ENCODE assay signal across 22 mouse cellular contexts in genomic region chr3:37257776-37258175, GRCm38 (mm10). TPM values are rescaled to one million over a fixed set of nuclear protein-coding genes. Genes with fewer than 3 reads are reported as not detected.
"Had no signal": no experiment of that assay in that cellular context is flagged by ENCODE, and none has a peak within 500 bp of the region (broad histone marks: within the 10 kb centered on the region; RNA-seq: fewer than 3 reads in every experiment).

No protein-coding gene starts in this region.

- H3K4me1 ChIP-seq: lung, embryonic 15.5 days; midbrain, embryonic 13.5 days; midbrain, embryonic 15.5 days; neural tube, embryonic 12.5 days; stomach, embryonic 15.5 days had no signal

- H3K4me3 ChIP-seq: lung, embryonic 15.5 days; megakaryocyte, embryonic 14.5 days; midbrain, embryonic 13.5 days; midbrain, embryonic 15.5 days; neural tube, embryonic 12.5 days; stomach, embryonic 15.5 days had no signal

- H3K27me3 ChIP-seq: lung, embryonic 15.5 days; midbrain, embryonic 13.5 days; midbrain, embryonic 15.5 days; neural tube, embryonic 12.5 days; stomach, embryonic 15.5 days had no signal

- H3K36me3 ChIP-seq: lung, embryonic 15.5 days; midbrain, embryonic 13.5 days; midbrain, embryonic 15.5 days; neural tube, embryonic 12.5 days; stomach, embryonic 15.5 days had no signal

- DNase-seq: lung, adult 18-20 months; lung, postnatal 14 days; lung, postnatal 36 days; right cerebral cortex, postnatal 14 days; thymus, adult 2 months; thymus, postnatal 25 days; thymus, postnatal 4 days had no signal

- H3K27ac ChIP-seq: lung, embryonic 15.5 days; macrophage; midbrain, embryonic 13.5 days; midbrain, embryonic 15.5 days; neural tube, embryonic 12.5 days; stomach, embryonic 15.5 days; stomach, postnatal 0 days had no signal

RNA-seq across cellular contexts. Expression of gene Il21, which starts 25.3 kb away (rescaled TPM):
- polyA plus RNA-seq: liver, embryonic 16.5 days; lung, embryonic 15.5 days; lung, postnatal 0 days; macrophage; midbrain, embryonic 11.5 days; midbrain, embryonic 15.5 days; midbrain, postnatal 0 days; neural tube, embryonic 12.5 days; neural tube, embryonic 14.5 days; spleen, adult 2 months; stomach, embryonic 15.5 days; stomach, postnatal 0 days; urinary bladder, adult 2 months had no signal
